Mouse (Mus musculus) cerebellum, adult 2 months (tissue): ENCODE data around the gene Noxa1. TPM values are rescaled to one million over a fixed set of nuclear protein-coding genes. Genes with fewer than 3 reads are reported as not detected.

Source experiments
- DNase-seq, 2 experiments: peaks; one replicate each; pipeline ENCODE4 v3.0.0; 2021
- H3K27ac ChIP-seq: fragments of 200-500 bp; 2 replicates; pipeline ENCODE4 v1.5.1; 2012; ENCODE audit warnings: low read length, control low read depth, inconsistent platforms; ENCODE audit not compliant: insufficient read depth
- H3K27me3 ChIP-seq: fragments of 200-500 bp; 2 replicates; pipeline ENCODE4 v1.6.1; 2012; ENCODE audit warnings: inconsistent platforms, mild to moderate bottlenecking, low read length, moderate library complexity; ENCODE audit not compliant: control insufficient read depth, insufficient read depth
- H3K4me1 ChIP-seq: fragments of 200-500 bp; 2 replicates; pipeline ENCODE4 v1.6.1; 2011; ENCODE audit warnings: low read length; ENCODE audit not compliant: control insufficient read depth, insufficient read depth
- H3K4me3 ChIP-seq: fragments of 200-500 bp; replicated peaks from 2 replicates; pipeline ENCODE3; 2011; ENCODE audit warnings: mild to moderate bottlenecking, low read depth, low read length, control low read depth; ENCODE audit not compliant: insufficient read depth
- CTCF ChIP-seq: fragments of 200-500 bp; IDR thresholded peaks from 2 replicates; pipeline ENCODE4 v1.5.1; 2011; ENCODE audit warnings: low read depth, mild to moderate bottlenecking, control low read depth, low read length, moderate library complexity, borderline replicate concordance; ENCODE audit not compliant: insufficient read depth
- POLR2A ChIP-seq: fragments of 200-500 bp; IDR thresholded peaks from 2 replicates; pipeline ENCODE4 v1.6.1; 2011; ENCODE audit warnings: low read length, control low read depth, borderline replicate concordance; ENCODE audit not compliant: insufficient read depth
- WGBS: fragments of 180-500 bp; shearing (Covaris S2); methylation state at CpG from one replicate; pipeline ENCODE4 v1.1.7; 2018; 5-methylcytosine and 5-hydroxymethylcytosine counted together
- polyA plus RNA-seq: library from polyadenylated mRNA; depleted of rRNA; stranded (reverse); fragments of >200 nt; gene quantifications from 2 replicates; pipeline ENCODE4 v1.2.3, GENCODE M21; 2012

Noxa1 gene
- polyA plus RNA-seq, 1 experiment: not detected

GRCm38 (mm10) chr2:25126011-25127010 is 31.4 kb upstream of the Noxa1 start:
- peak; percentile 12 to 22 for DNase-seq
- Histone ChIP-seq H3K4me3 (no peak overlapping the region), H3K27me3 (no peaks in the 10 kb centered on the region; the same call in 1 of the 2 replicates), H3K27ac (no peak overlapping the region), H3K4me1 (no peaks in the 10 kb centered on the region)
- 15% methylated on average over 19 of the region's 19 CpGs for WGBS
- TF ChIP-seq POLR2A (no peak), CTCF (no peak)

- TF ChIP-seq CTCF (no peak), POLR2A (no peak)
- DNase-seq: no peak
- H3K4me1 ChIP-seq: no peaks in the 10 kb centered on the region
- WGBS: 89% methylated on average over 6 of the region's 6 CpGs
- no peak overlapping the region for H3K4me3 ChIP-seq
- no peaks in the 10 kb centered on the region; the same call in 1 of the 2 replicates for H3K27me3 ChIP-seq
- no peak overlapping the region for H3K27ac ChIP-seq
Observed at GRCm38 (mm10) chr2:25125146-25125545, 30.2 kb upstream of the Noxa1 start.

- DNase-seq: no peak
- H3K27me3 ChIP-seq: no peaks in the 10 kb centered on the region; the same call in 1 of the 2 replicates
- WGBS: 54% methylated on average over 3 of the region's 3 CpGs
Observed at GRCm38 (mm10) chr2:25124411-25124810, 29.5 kb upstream of the Noxa1 start.

GRCm38 (mm10) chr2:25123527-25123926 is 28.6 kb upstream of the Noxa1 start:
- H3K27me3 ChIP-seq: no peaks in the 10 kb centered on the region; the same call in 1 of the 2 replicates
- TF ChIP-seq CTCF (no peak), POLR2A (no peak)
- no peak overlapping the region for H3K27ac ChIP-seq
- no peaks in the 10 kb centered on the region for H3K4me1 ChIP-seq
- no peak for DNase-seq
- WGBS: 92% methylated on average over 5 of the region's 5 CpGs
- no peak overlapping the region for H3K4me3 ChIP-seq

More at GRCm38 (mm10) chr2:25124411-25124810, 29.5 kb upstream of the Noxa1 start:
- no peaks in the 10 kb centered on the region for H3K4me1 ChIP-seq
- no peak overlapping the region for H3K4me3 ChIP-seq
- no peak overlapping the region for H3K27ac ChIP-seq
- TF ChIP-seq CTCF: no peak
- TF ChIP-seq POLR2A: no peak

- TF ChIP-seq CTCF (no peak), POLR2A (no peak)
- no peak overlapping the region for H3K4me3 ChIP-seq
- WGBS: 37% methylated on average over 2 of the region's 2 CpGs
- H3K27ac ChIP-seq: no peak overlapping the region
- no peaks in the 10 kb centered on the region for H3K4me1 ChIP-seq
- no peak for DNase-seq
- no peaks in the 10 kb centered on the region; the same call in 1 of the 2 replicates for H3K27me3 ChIP-seq
Observed at GRCm38 (mm10) chr2:25122666-25123065, 27.7 kb upstream of the Noxa1 start.

GRCm38 (mm10) chr2:25120963-25121362 is 26.0 kb upstream of the Noxa1 start:
- no peaks in the 10 kb centered on the region for H3K4me1 ChIP-seq
- TF ChIP-seq POLR2A (no peak), CTCF (no peak)
- H3K4me3 ChIP-seq: no peak overlapping the region
- DNase-seq: no peak
- 87% methylated on average over 7 of the region's 7 CpGs for WGBS
- no peak overlapping the region for H3K27ac ChIP-seq
- H3K27me3 ChIP-seq: no peaks in the 10 kb centered on the region; the same call in 1 of the 2 replicates

GRCm38 (mm10) chr2:25115442-25115841 is 20.5 kb upstream of the Noxa1 start:
- WGBS: 74% methylated on average over 2 of the region's 2 CpGs
- no peaks in the 10 kb centered on the region for H3K4me1 ChIP-seq

More at GRCm38 (mm10) chr2:25115442-25115841, 20.5 kb upstream of the Noxa1 start:
- no peak for DNase-seq
- Histone ChIP-seq H3K27ac (no peak overlapping the region), H3K27me3 (no peaks in the 10 kb centered on the region), H3K4me3 (no peak overlapping the region)
- TF ChIP-seq CTCF (no peak), POLR2A (no peak)
